Mouse (Mus musculus) CH12F3 (cell line): Measurements from ENCODE around the gene Lman1l.

Experiments used
- in situ Hi-C: fragments of 300-500 bp; cut with MboI; formaldehyde crosslinking; loops from 2 replicates; pipeline ENCODE4 v1.14.3; 2020; ENCODE audit warnings: low sequenced_read_pairs

The Lman1l gene

DNA sequence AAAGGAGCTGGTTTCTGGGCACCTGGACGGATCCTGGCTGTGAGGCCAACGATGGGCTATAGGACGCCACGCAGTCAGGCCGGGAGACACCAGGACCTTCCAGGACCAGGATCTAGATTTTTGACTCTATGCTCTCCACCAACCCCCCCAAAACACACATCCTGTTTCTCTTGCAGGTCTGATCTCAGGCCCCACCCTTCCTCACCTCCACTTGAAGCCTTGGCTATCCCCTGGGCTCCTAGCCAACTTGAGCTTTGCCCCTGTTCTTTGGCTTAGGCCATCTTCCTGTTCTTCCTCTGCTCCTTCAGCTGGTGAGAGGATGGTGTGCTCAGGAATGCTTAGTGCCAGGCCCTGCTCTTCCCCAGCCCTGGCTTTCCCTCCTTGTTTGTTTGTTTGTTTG is at the start of gene Lman1l:
TSS of gene Lman1l (minus strand) at position 101 of the 400 bp plus-strand sequence.
- in situ Hi-C loops = no loop called here

DNA sequence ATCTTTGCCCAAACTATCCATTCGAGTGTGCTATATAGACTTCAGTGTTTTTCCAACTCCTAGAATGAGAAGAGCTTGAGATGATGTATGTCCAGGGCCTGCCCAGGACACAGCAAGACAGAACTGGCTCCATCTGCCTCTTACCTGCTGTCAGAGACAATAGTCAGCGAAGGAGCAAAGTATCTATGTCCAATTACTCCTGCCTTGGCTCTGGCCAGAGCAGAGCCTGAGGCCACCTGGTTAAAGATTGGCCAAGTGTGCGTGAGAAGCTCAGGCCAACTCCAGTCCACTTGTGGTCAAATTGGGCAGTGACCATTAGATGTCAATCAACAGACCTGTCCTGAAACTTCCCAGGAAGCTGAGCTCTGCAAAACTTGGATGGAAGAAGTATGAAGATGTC is 49.0 kb upstream of the Lman1l start:
- in situ Hi-C loops = no loop called here

DNA sequence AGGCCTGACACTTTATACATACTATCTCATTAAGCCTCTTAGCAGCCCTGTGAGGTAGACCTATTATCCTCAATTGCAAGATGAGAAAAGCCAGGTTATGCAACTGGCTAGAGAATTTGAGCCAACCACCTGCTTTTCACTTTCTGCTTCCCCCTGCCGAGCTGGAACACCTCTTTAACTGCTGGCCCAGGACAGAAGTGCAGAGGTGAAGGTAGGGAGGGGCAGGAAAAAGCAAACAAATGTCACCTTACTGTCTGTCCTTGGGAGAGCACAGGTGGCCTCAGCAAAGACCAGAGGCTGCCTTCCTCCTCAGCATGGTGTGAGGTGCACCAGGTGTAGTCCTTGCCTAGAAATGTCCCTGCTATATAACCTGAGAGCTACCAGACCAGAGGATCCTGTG is 47.7 kb upstream of the Lman1l start:
- in situ Hi-C loops = no loop called here

DNA sequence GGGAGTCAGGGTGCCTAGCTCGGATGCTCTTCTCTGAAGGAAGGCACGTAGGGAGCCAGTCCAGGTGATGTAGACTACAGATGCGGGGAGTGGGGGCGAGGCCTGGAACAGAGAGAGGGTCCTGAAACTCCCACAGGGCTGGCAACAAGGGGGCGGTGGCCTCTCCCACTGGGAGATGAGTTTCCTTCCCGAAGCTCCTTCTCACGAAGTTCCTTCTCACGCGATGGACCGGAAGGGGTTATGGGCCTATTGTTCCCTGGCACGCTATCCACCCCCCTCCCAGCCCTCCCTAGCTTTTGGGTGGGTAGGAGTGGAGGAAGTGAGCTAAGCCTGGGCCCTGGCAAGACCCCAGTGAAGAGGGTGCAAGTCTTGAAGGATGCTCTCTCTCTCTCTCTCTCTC is 47.2 kb upstream of the Lman1l start:
- in situ Hi-C loops = no loop called here

DNA sequence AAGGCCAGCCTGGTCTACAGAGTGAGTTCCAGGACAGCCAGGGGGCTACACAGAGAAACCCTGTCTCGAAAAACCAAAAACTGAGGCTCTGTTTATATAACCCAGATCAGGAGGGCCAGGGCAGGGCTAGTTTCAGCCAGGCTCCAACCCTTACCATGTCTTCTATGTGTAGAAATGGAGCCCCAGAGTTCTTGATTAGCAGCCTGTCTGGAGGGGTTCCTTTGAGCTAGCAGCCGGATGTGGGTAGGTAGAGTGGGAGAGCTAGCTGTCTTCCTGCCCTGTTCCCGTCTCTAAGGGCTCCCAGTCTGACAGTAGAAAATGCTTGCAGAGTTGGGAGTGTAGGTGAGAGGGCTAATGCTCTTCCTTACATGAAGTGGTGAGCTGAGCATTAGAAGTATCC is 46.6 kb upstream of the Lman1l start:
- in situ Hi-C loops = no loop called here

DNA sequence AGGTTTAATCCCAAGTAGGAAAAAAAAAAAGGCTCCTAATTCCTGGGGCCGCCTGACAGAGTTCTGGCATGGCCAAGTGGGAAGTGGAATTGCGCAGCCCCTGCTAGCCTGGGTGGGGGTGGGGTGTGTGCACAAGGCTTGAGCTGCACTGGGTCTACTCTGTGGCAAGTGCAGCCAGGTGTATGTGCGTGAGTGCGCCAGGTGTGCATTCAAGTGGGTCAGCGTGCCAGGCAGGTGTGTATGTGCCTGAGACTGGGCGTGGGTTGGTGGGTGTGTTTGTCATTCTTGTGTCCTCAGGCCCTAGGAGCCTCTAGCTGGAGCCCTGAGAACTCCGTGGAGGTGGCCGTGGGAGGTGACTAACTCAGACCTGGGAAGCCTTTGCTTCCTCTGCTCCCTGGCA is 46.0 kb upstream of the Lman1l start:
- in situ Hi-C loops = no loop called here

DNA sequence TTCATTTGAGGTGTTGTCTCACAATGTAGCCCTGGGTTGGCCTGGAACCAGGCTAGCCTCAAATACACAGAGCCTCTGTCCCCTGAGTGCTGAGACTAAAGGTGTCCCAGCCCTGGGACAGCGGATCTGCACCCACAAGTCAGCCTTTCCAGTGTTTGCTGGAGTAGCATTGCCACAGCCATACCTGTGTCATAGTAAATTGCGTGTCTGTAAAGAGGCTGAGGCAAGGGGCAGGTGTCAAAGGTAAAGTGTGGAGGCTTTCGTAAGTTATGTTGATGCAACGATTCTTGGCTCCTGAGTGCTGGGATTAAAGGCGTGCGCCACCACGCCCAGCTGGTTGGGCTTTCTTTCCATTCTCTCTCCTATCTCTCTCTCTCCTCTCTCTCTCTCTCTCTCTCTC is 44.0 kb upstream of the Lman1l start:
- in situ Hi-C loops = loop anchor here (5.0 kb wide), 1 partner anchor 73 kb away; no protein-coding TSS in a partner anchor

DNA sequence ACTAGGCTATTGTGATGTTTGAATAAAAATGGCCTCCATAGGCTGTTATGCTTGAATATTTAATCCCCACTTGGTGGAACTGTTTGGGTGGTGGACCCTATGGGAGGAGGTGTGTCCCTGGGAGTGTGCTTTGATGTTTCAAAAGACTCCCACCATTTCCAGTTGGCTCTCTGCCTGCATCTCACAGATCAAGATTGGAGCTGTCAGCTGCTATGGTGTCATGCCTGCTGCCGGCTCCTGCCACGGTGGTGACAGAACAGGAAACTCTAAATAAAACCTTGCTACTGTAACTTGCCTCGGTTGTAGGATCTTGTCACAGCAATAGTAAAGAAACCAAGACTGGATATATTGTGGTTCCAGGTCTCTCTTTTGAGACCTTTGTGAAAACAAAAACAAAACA is 41.0 kb upstream of the Lman1l start:
- in situ Hi-C loops = loop anchor here (5.0 kb wide), 1 partner anchor 76 kb away; no protein-coding TSS in a partner anchor

DNA sequence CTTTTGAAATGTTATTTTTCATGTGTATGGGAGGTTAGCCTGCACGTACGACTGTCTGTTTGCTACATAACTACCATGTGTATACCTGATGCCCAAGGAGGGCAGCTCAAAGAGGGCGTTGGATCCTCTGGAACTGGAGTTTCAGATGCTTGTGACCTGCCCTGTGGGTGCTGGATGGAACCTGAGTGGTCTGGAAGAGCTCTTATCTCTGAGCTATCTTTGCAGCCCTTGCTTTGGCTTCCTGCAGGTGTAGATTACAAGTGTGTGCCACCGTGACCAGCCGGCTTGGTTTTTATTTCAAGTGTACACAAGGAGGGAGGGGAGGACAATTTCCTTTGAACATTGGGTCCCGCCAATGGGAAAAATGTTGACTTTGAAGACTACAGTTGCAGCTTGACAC is 39.9 kb upstream of the Lman1l start:
- in situ Hi-C loops = loop anchor here (5.0 kb wide), 1 partner anchor 77 kb away; no protein-coding TSS in a partner anchor

DNA sequence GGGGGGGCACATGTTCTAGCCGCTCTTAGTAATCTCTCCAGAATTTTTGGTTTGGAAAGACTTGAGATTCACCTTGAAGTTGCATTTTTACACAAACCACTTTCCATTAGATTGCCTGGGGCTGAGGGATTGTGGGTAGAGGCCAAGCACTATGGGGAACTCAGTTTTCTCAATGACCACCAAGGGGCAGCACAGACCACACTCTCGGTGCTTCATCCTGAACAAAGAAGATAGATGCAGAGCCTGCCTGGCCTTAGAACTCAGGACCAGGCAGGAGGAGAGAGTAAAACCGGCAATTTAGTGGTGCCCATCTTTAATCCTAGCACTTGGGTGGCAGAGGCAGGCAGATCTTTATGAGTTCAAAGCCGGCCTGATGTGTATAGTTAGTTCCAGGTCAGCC is 39.2 kb upstream of the Lman1l start:
- in situ Hi-C loops = loop anchor here (5.0 kb wide), 1 partner anchor 78 kb away; no protein-coding TSS in a partner anchor

DNA sequence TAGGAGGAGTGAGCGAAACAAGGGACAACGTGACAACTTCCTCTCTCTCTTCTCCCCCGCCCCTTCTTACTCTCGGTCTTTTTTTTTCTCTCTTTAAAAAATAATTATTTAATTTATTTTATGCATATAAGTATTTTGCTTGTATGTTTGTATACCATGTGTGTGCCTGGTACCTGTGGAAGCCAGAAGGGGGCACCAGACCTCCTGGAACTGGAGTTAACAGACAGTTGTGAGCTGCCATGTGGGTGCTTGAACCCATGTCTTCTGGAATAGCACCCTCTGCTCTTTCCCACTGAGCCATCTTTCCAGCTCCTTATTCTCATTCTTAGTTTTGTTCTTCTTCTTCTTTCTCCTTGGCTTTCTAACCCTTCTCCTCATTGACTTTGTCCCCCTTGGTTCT is 38.4 kb upstream of the Lman1l start:
- in situ Hi-C loops = no loop called here

DNA sequence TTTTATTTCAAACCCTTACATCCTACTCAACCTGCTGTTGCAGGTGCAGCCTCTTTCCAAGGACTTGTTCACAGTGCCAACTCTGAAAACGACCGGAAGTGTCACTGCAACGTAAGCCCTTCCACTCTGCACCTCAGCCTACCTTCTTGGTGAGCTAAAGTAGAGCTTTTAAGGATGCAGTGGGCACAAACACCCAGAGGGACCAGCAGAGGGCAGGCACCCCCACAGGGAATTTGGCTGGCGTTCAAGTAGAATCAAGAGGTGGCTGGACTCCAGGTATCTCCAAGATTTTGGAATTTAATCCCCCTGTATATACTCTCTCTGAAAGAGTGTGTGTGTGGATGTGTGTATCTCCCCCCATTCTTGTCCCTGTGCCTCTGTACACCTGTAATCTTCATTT is 37.3 kb upstream of the Lman1l start:
- in situ Hi-C loops = no loop called here

DNA sequence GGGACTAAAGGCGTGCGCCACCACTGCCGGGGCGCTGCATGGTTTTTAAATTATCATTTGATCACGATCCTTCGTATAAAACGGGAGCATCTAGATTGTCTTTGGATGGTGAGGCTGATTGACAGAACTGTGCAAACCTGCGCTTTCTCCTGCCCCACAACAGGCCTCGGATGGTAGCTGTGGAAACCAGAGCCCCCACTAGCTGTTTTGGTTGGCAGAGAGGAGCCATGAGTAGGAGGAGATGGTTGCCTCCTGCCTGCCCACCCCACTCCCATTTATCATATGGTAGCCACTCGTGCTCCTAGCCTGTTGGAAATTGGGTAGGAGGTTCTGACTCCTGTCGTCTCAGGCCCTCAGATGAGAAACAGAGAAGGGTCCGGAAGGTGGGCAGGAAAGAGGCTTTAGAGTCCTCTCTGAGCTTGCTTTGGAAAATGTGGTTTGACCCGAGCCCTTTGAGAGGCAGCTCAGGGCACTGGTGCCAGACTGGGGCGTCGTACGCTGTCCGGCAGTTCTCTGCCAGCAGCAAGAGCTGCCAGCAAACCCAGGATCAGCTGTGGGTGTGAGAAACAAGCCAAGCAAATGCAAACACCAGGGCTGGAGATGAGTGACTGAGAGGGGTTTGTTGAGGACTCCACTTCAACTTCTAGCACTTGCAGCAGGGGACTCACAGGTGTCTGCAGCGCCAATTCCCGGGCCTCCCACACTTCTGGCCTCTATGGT is 36.2 kb upstream of the Lman1l start:
- in situ Hi-C loops = no loop called here

DNA sequence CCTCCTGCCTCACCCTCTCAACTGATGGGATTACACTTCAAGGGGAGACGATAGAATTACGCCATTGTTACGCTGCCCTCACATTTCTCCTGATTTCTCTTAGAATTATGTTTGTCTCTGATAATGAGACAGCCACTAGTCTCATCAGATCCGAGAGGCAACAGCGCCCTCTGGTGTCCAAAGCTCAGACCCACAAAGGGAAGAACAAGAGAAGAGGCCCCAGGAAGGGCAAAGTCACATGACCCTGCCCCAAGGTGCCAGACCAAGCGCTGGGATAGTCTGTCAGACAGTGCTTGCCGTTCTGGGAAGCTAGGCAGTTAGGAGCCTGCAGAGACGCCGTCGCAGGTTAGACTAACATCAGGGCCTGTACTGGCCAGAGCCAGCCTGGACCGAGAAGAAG is 35.2 kb upstream of the Lman1l start:
- in situ Hi-C loops = no loop called here

DNA sequence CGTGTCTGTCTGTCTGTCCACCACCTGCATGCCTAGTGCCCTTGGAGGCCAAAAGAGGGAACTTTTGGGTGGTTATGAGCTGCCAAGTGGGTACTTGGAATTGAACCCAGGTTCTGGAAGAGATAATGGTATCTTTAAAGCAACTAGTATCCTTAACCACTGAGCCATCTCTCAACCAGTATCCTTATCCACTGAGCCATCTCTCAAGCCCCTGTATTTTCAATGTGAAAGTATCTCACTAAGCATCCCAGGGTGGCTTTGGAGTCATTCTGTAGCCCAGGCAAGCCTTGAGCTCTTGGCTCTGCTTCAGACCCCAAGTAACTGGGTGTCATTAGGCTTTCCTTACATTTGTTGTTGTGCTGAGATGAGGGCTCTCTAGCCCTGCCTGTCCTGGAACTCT is 34.4 kb upstream of the Lman1l start:
- in situ Hi-C loops = no loop called here

DNA sequence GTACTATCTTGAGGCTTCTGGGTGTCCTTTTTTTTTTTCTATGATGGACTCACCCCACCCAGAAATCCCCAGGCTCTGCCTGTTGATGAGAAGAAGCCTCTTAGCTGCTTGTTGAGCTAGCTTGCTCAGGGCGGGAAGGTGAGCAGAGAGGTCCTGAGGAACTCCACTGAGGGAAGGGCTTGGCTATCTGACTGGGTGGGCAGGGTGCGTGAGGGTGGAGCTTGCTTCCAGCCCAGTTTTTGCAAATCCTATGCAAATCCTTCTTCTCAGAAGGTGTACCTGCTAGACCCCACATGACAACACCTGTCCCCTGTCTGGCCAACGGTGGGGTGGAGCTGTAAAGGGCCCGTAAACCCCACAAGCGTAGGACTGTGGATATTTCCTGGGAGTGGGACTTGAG is 32.7 kb upstream of the Lman1l start, which contains the start of gene Csk:
TSS of gene Csk (minus strand) at position 349 of the 400 bp plus-strand sequence.
- in situ Hi-C loops = no loop called here

DNA sequence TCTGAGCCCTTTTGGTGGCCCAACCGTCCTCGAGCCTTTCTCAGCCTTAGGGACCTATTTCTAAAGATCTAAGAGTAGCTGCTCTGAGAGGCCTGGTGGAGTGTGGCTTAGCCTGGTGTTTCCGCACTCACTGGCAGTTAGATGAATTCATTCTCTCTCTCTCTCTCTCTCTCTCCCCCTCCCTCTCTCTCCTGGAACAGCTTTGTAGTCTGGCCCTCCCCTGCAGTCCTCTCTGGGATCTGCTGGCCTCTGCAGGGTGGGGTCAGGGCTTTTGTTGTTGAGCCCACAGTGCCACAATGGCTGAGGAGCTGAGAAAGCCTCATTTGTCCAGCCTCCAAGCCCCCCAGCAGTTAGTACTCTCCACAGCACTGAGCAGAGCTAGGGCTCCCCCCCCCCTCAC is 32.3 kb upstream of the Lman1l start:
- in situ Hi-C loops = no loop called here

DNA sequence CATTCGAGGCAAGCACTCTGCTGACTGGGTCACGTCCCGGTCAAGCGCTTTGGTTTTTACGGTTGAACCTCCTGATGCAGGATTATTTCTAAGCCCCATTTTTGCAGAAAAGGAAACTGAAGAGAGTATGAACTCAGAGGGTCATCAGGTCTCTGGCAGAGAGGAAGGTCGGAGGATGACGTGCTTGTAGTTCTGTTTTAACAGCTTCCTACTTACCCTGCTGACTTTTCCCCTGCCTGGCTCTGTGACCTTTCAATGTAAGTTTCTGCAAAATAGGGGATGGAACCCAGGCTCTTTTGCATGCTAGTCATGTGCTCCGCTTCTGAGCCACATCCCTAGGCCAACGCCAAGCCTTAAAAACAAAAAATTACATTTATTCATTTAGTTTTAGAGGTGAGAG is 31.8 kb upstream of the Lman1l start:
- in situ Hi-C loops = no loop called here

DNA sequence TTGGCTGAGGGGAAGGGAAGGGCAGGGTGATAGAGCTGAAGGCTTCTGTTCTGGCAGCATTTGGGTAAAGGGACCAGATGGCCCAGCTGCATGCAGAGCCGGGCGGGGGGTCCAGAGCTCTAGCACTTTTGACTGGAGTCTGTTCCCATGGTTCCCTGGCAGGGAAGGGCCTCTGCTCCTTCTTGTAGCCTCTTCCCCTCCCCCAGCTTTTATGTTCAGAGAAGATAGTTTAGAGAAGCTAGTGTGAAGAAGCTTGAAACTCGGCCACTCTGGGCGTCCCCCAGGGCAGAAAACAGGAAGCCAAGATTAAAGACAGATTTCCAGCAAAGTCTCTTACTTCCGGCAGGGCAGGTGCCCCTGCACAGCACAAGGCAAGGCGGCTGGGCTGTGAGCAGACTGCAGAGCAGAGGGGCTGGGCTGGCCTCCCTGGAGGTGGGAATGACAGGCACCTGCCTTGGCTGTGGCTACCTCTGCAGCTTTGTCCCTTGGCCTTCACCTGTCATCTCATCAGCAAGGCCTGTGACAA is 30.3 kb upstream of the Lman1l start:
- in situ Hi-C loops = no loop called here

DNA sequence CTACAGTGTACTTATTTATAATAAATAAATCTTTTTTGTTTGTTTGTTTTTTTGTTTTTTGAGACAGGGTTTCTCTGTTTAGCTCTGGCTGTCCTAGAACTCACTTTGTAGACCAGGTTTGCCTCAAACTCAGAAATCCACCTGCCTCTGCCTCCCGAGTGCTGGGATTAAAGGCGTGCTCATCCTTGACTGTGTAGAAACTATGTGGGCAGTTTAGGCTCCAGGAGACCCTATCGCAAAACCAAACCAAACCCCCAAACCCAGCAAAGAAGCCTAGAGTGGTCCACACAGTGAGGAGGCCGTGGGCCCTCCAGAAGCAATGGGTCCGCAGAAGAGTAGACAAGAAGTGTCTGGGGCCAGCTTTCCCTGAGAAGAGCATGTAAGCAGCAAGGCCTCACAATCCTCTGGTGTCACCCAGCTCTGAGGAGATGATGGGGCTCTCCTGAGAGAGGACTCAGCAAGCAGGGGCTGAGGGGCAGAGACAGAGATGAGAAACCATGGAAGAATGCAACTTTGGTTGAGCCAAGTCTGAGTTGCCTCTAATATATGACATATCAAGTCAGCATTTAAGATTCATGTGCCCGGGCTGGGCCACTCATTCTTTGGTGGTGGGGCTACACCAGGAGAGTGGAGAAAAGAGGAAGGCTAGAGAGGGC is 29.7 kb upstream of the Lman1l start:
- in situ Hi-C loops = no loop called here

DNA sequence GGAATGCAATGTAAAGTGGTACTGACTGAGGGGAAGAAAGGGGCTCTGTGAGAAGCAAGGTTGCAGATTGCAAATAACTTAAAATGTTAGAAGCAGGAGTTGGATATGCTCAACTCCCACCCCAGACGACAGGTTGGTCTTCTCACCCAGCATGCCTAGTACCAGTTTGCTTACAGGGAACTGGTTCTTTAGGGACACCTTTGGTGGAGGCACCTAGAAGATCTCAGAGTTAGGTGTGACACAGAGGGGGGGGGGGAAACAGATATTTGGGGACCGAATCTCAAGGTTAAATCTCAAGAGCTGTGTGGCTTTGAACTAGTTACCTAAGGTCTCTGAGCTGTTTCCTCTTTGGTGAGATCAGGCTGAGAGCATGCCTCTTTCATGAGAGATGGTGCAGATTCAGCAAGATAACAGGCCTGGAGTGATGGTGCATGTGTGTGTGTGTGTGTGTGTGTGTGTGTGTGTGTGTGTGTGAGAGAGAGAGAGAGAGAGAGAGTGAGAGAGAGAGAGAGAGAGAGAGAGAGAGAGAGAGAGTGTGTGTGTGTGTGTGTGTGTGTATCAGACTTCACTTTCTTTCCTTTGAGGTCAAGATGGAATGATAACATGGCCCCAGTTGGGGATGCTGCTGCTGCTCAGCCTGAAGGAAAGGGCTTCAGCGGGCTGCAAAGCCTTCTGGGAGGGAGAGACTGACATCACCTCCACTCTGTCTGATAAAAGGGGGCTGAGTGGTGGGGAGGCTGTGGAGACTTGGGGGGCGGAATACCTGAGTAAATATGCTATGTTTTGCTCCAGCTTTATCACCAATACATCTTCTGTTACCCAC is 26.9 kb upstream of the Lman1l start:
- in situ Hi-C loops = no loop called here
